Mouse (Mus musculus) MEL (cell line): ENCODE results near the gene Fhdc1.

Experiments used
- CHD1 ChIP-seq: IDR thresholded peaks from 2 replicates; pipeline ENCODE4 v1.6.1; 2012; ENCODE audit warnings: low read depth, mild to moderate bottlenecking, inconsistent platforms, low read length, improper control_type of control experiment
- EP300 ChIP-seq, 2 experiments: IDR thresholded peaks; 2 replicates each; pipeline ENCODE4 v1.6.1; 2011; ENCODE audit warnings: improper control_type of control experiment in 2 of 2, low read length in 2 of 2, low read depth in 1 of 2, mild to moderate bottlenecking in 1 of 2
- GATA1 ChIP-seq: IDR thresholded peaks from 2 replicates; pipeline ENCODE4 v1.6.1; 2011; ENCODE audit warnings: low read depth, low read length, improper control_type of control experiment
- MAFK ChIP-seq: IDR thresholded peaks from 2 replicates; pipeline ENCODE4 v1.6.1; 2011; ENCODE audit warnings: low read depth, mild to moderate bottlenecking, low read length, improper control_type of control experiment, borderline replicate concordance
- USF2 ChIP-seq, 2 experiments: IDR thresholded peaks; 2 replicates each; pipeline ENCODE4 v1.6.1; 2011 to 2012; ENCODE audit warnings: improper control_type of control experiment in 2 of 2, low read length in 2 of 2, borderline replicate concordance in 1 of 2, inconsistent platforms in 1 of 2, low read depth in 1 of 2, mild to moderate bottlenecking in 1 of 2; ENCODE audit not compliant: insufficient read depth in 1 of 2
- ZC3H11A ChIP-seq: IDR thresholded peaks from 2 replicates; pipeline ENCODE4 v1.6.1; 2012; ENCODE audit warnings: low read depth, mild to moderate bottlenecking, inconsistent platforms, low read length, improper control_type of control experiment

DNA sequence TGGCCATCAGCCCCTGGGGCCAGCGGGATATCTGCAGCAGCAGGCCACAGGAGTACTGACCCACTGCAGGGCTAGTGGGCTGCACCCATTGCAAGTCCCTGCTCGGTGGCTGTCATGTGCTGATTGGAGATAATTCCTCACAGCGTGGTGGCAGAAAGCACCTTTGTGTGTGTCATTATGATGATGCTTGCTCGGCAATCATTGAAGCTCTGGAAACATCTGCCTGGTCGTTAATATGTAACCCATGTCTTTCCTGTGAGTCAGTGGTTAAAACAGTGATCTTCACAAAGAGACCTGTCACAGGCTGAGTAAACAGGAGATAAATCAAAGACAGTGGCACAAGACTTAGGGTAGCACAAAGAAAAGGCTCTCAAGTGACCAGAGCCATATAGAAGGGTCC lies 67.3 kb downstream of the Fhdc1 start:
- no peak for TF ChIP-seq USF2 (IDR thresholded peaks at IDR 0.05; ENCODE audit: borderline replicate concordance in 1 of 2, insufficient read depth in 1 of 2, low read depth in 1 of 2, low read length in 2 of 2)
- TF ChIP-seq ZC3H11A: no peak
- no peak for TF ChIP-seq MAFK
- no peak for TF ChIP-seq EP300 (IDR thresholded peaks at IDR 0.05; ENCODE audit: low read depth in 1 of 2, low read length in 2 of 2)
- TF ChIP-seq GATA1: no peak
- no peak for TF ChIP-seq CHD1
